Mouse (Mus musculus) CH12.LX (cell line): ENCODE measurements around the gene 1700001F09Rik.
"Not testable (repeated sequence)": the region's sequence is repeated elsewhere in the genome, so short reads cannot be mapped to it uniquely, and the experiment has no call there.

Source experiments
- CTCF ChIP-seq, 2 experiments: IDR thresholded peaks in 1 of 2; conservative IDR thresholded peaks in 1 of 2; 2 replicates each; pipeline ENCODE4 v1.5.1; 2011 to 2012; ENCODE audit warnings: low read depth in 2 of 2, low read length in 2 of 2, improper control_type of control experiment in 1 of 2, inconsistent platforms in 1 of 2, mild to moderate bottlenecking in 1 of 2, moderate library complexity in 1 of 2
- SMC3 ChIP-seq: IDR thresholded peaks from 2 replicates; pipeline ENCODE4 v1.6.1; 2011; ENCODE audit warnings: low read depth, low read length, improper control_type of control experiment
- TCF12 ChIP-seq: IDR thresholded peaks from 2 replicates; pipeline ENCODE4 v1.6.1; 2014; ENCODE audit warnings: low read depth, mild to moderate bottlenecking, inconsistent platforms, low read length, improper control_type of control experiment

DNA sequence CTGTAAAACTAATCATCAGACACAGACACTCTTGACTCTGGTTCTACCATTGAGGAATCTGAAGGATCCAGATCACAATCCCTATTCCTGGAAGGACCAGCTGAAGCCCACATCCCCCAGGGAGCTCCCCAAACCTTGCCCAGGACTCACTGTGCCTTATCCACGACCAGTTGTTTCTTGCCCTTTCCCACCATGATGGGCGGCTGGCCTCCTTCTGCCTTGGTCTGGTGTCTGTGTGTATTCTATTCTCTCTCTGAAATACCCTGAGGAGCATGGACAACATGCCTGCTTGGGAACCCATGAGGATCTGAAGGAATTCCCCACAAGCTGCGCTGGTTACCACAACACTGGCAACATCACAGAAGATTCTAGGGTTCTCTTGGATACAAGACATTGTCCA is 54.1 kb downstream of the 1700001F09Rik start, which contains the start of gene Gm8127:
- TF ChIP-seq CTCF (conservative IDR thresholded peaks at IDR 0.05 in 1 of 2, IDR thresholded peaks at IDR 0.05 in 1 of 2; ENCODE audit: low read depth in 2 of 2, low read length in 2 of 2); SMC3; TCF12: not testable (repeated sequence)
